Mouse (Mus musculus) embryonic facial prominence, embryonic 14.5 days (tissue): Measurements from ENCODE around the gene Dlx2. TPM values are rescaled to one million over a fixed set of nuclear protein-coding genes. Genes with fewer than 3 reads are reported as not detected.

Source experiments
- ATAC-seq: fragments of 200-750 bp; cut with Nextera tagmentation; 2 replicates; pipeline ENCODE4 v1.8.0; 2017; ENCODE audit warnings: low read depth, moderate number of reproducible peaks, moderate TSS enrichment
- DNase-seq: peaks from one replicate; pipeline ENCODE4 v3.0.0-alpha.2; 2015; ENCODE audit warnings: low spot score
- H3K27ac ChIP-seq: fragments of 300-500 bp; sonication (generic); replicated peaks from 2 replicates; pipeline ENCODE4 v1.5.1; 2014; ENCODE audit warnings: low read depth, mild to moderate bottlenecking, low read length, moderate library complexity
- H3K27me3 ChIP-seq: fragments of 300-500 bp; sonication (generic); replicated peaks from 2 replicates; pipeline ENCODE4 v1.6.1; 2014; ENCODE audit warnings: low read length; ENCODE audit not compliant: control insufficient read depth, insufficient read depth
- H3K36me3 ChIP-seq: fragments of 300-500 bp; sonication (generic); 2 replicates; pipeline ENCODE4 v1.6.1; 2014; ENCODE audit warnings: low read length, mixed read lengths; ENCODE audit not compliant: control insufficient read depth, insufficient read depth
- H3K4me1 ChIP-seq: fragments of 300-500 bp; sonication (generic); 2 replicates; pipeline ENCODE4 v1.6.1; 2014; ENCODE audit warnings: antibody characterized with exemption, low read length; ENCODE audit not compliant: control insufficient read depth, insufficient read depth
- H3K4me2 ChIP-seq: fragments of 300-500 bp; sonication (generic); 2 replicates; pipeline ENCODE4 v1.6.1; 2014; ENCODE audit warnings: low read depth, mild to moderate bottlenecking, low read length, moderate library complexity, mixed read lengths
- H3K4me3 ChIP-seq: fragments of 300-500 bp; sonication (generic); 2 replicates; pipeline ENCODE4 v1.5.1; 2014; ENCODE audit warnings: low read depth, mild to moderate bottlenecking, low read length
- H3K9ac ChIP-seq: fragments of 300-500 bp; sonication (generic); 2 replicates; pipeline ENCODE4 v1.6.1; 2014; ENCODE audit warnings: low read depth, mild to moderate bottlenecking, low read length, moderate library complexity, mixed read lengths
- H3K9me3 ChIP-seq: fragments of 300-500 bp; sonication (generic); 2 replicates; pipeline ENCODE4 v1.6.1; 2016; ENCODE audit warnings: low read length; ENCODE audit not compliant: control insufficient read depth
- WGBS: fragments of 180-500 bp; shearing (Covaris S2); extraction: QIAGEN DNeasy Blood & Tissue Kit; methylation state at CpG from one replicate; pipeline ENCODE4 v1.1.7; 2014; 5-methylcytosine and 5-hydroxymethylcytosine counted together
- polyA plus RNA-seq: library from polyadenylated mRNA; unstranded; fragments of >200 nt; fragmentation: Nextera tagmentation; extraction: Ambion mirVana; gene quantifications from 2 replicates; pipeline ENCODE4 v1.2.1, GENCODE M21; 2014

The Dlx2 gene
- polyA plus RNA-seq, 1 experiment from 2014 or later, result 5.5 TPM

- 0 out of 2 replicates have a peak overlapping the region, but pooled peaks have one; percentile 31 for H3K9ac ChIP-seq
- DNase-seq, result no peak
- H3K4me3 ChIP-seq, result peak overlapping the region; percentile 21
- H3K4me2 ChIP-seq, result peak overlapping the region; percentile 75
- no peak for ATAC-seq
- H3K27me3 ChIP-seq, result peaks cover 94% of the 10 kb centered on the region
- peaks cover 9% of the 10 kb centered on the region; the same call in 1 of the 2 replicates for H3K4me1 ChIP-seq
- WGBS, result 7% methylated on average over 24 of the region's 24 CpGs
- H3K9me3 ChIP-seq, result no peaks in the 10 kb centered on the region
- no peak overlapping the region for H3K27ac ChIP-seq
- H3K36me3 ChIP-seq, result no peaks in the 10 kb centered on the region
These were observed 19.1 kb downstream of the Dlx2 start for GRCm38 (mm10) chr2:71527323-71528013.

GRCm38 (mm10) chr2:71526595-71527322 lies 19.8 kb downstream of the Dlx2 start:
- ATAC-seq, result no peak
- DNase-seq, result no peak

GRCm38 (mm10) chr2:71524763-71525162 lies 21.8 kb downstream of the Dlx2 start:
- ATAC-seq, result no peak
- no peak overlapping the region for H3K9ac ChIP-seq
- H3K9me3 ChIP-seq, result no peaks in the 10 kb centered on the region
- H3K4me1 ChIP-seq, result peaks cover 9% of the 10 kb centered on the region; the same call in 1 of the 2 replicates
- no peak overlapping the region for H3K4me2 ChIP-seq
- H3K36me3 ChIP-seq, result no peaks in the 10 kb centered on the region
- DNase-seq, result no peak
- H3K27ac ChIP-seq, result no peak overlapping the region
- peaks cover 74% of the 10 kb centered on the region for H3K27me3 ChIP-seq
- H3K4me3 ChIP-seq, result no peak overlapping the region
- 35% methylated on average over 13 of the region's 13 CpGs for WGBS

More at GRCm38 (mm10) chr2:71526595-71527322, 19.8 kb downstream of the Dlx2 start:
- Histone ChIP-seq H3K27me3 (peaks cover 89% of the 10 kb centered on the region), H3K9ac (no peak overlapping the region), H3K4me3 (peak overlapping the region; percentile 21), H3K36me3 (no peaks in the 10 kb centered on the region), H3K9me3 (no peaks in the 10 kb centered on the region), H3K27ac (no peak overlapping the region), H3K4me1 (peaks cover 9% of the 10 kb centered on the region; the same call in 1 of the 2 replicates), H3K4me2 (peak overlapping the region; percentile 75)
- WGBS, result 11% methylated on average over 10 of the region's 10 CpGs

- Histone ChIP-seq H3K4me1 (peaks cover 4% of the 10 kb centered on the region; the same call in 1 of the 2 replicates), H3K4me3 (no peak overlapping the region), H3K4me2 (no peak overlapping the region), H3K36me3 (no peaks in the 10 kb centered on the region), H3K27me3 (peaks cover 64% of the 10 kb centered on the region), H3K9me3 (no peaks in the 10 kb centered on the region), H3K27ac (no peak overlapping the region), H3K9ac (no peak overlapping the region)
- DNase-seq, result no peak
- WGBS, result 60% methylated on average over 4 of the region's 4 CpGs
- ATAC-seq, result no peak
These were observed 23.1 kb downstream of the Dlx2 start for GRCm38 (mm10) chr2:71523431-71523830.

- no peak for DNase-seq
- Histone ChIP-seq H3K27me3 (peaks cover 59% of the 10 kb centered on the region), H3K27ac (no peak overlapping the region), H3K9ac (no peak overlapping the region), H3K9me3 (no peaks in the 10 kb centered on the region), H3K4me1 (peaks cover 4% of the 10 kb centered on the region; the same call in 1 of the 2 replicates), H3K4me2 (no peak overlapping the region), H3K36me3 (no peaks in the 10 kb centered on the region), H3K4me3 (no peak overlapping the region)
- WGBS, result 33% methylated on average over 4 of the region's 4 CpGs
- no peak for ATAC-seq
These were observed 23.7 kb downstream of the Dlx2 start for GRCm38 (mm10) chr2:71522871-71523270.

- Histone ChIP-seq H3K36me3 (no peaks in the 10 kb centered on the region), H3K4me3 (no peak overlapping the region), H3K27ac (0 out of 2 replicates have a peak overlapping the region, but pooled peaks have one; percentile 10), H3K4me1 (no peaks in the 10 kb centered on the region), H3K9ac (no peak overlapping the region), H3K27me3 (peaks cover 11% of the 10 kb centered on the region), H3K4me2 (no peak overlapping the region), H3K9me3 (no peaks in the 10 kb centered on the region)
- 68% methylated on average over 8 of the region's 8 CpGs for WGBS
- DNase-seq (no peak), ATAC-seq (no peak)
These were observed 29.0 kb downstream of the Dlx2 start for GRCm38 (mm10) chr2:71517466-71518099.

GRCm38 (mm10) chr2:71516995-71517394 lies 29.6 kb downstream of the Dlx2 start:
- Histone ChIP-seq H3K27me3 (peaks cover 8% of the 10 kb centered on the region; the same call in 1 of the 2 replicates), H3K27ac (0 out of 2 replicates have a peak overlapping the region, but pooled peaks have one; percentile 10), H3K36me3 (no peaks in the 10 kb centered on the region), H3K4me3 (no peak overlapping the region), H3K9ac (no peak overlapping the region), H3K4me1 (0 out of 2 replicates have a peak, but pooled peaks cover 2% of the 10 kb centered on the region), H3K4me2 (no peak overlapping the region), H3K9me3 (no peaks in the 10 kb centered on the region)
- DNase-seq (no peak), ATAC-seq (no peak)
- 51% methylated on average over 4 of the region's 4 CpGs for WGBS

GRCm38 (mm10) chr2:71512326-71512725 lies 34.2 kb downstream of the Dlx2 start:
- ATAC-seq, result no peak

More at GRCm38 (mm10) chr2:71512326-71512725, 34.2 kb downstream of the Dlx2 start:
- H3K27ac ChIP-seq, result no peak overlapping the region
- no peak for DNase-seq
- H3K27me3 ChIP-seq, result no peaks in the 10 kb centered on the region; the same call in 1 of the 2 replicates
- 55% methylated on average over 9 of the region's 9 CpGs for WGBS
- no peaks in the 10 kb centered on the region for H3K36me3 ChIP-seq
- H3K9ac ChIP-seq, result no peak overlapping the region
- no peak overlapping the region for H3K4me2 ChIP-seq
- no peak overlapping the region for H3K4me3 ChIP-seq
- H3K9me3 ChIP-seq, result no peaks in the 10 kb centered on the region
- 0 out of 2 replicates have a peak, but pooled peaks cover 2% of the 10 kb centered on the region for H3K4me1 ChIP-seq
